Mouse (Mus musculus) erythroblast, embryonic 14.5 days (primary cell): Measurements from ENCODE around the gene Mmp12. TPM values are rescaled to one million over a fixed set of nuclear protein-coding genes. Genes with fewer than 3 reads are reported as not detected.
"Not testable (repeated sequence)": the region's sequence is repeated elsewhere in the genome, so short reads cannot be mapped to it uniquely, and the experiment has no call there.

ENCODE experiments used
- H3K27me3 ChIP-seq: 2 replicates; pipeline ENCODE4 v1.6.1; 2012; ENCODE audit warnings: inconsistent platforms; ENCODE audit not compliant: control insufficient read depth
- H3K36me3 ChIP-seq: 2 replicates; pipeline ENCODE4 v1.6.1; 2012; ENCODE audit warnings: mild to moderate bottlenecking, inconsistent platforms; ENCODE audit not compliant: control insufficient read depth
- H3K4me1 ChIP-seq: 2 replicates; pipeline ENCODE4 v1.6.1; 2012; ENCODE audit warnings: inconsistent platforms; ENCODE audit not compliant: control insufficient read depth
- H3K4me3 ChIP-seq: replicated peaks from 2 replicates; pipeline ENCODE3; 2012; ENCODE audit warnings: moderate library complexity, mild to moderate bottlenecking, inconsistent platforms
- H3K9me3 ChIP-seq: 2 replicates; pipeline ENCODE4 v1.6.1; 2012; ENCODE audit warnings: low read length, inconsistent platforms, mixed read lengths; ENCODE audit not compliant: control insufficient read depth
- GATA1 ChIP-seq: IDR thresholded peaks from 2 replicates; pipeline ENCODE4 v1.6.1; 2012; ENCODE audit warnings: low read length, inconsistent platforms, mixed read lengths
- TAL1 ChIP-seq: IDR thresholded peaks from 3 replicates; pipeline ENCODE4 v1.6.1; 2012; ENCODE audit warnings: low read length, inconsistent platforms, mixed read lengths
- polyA plus RNA-seq: library from polyadenylated mRNA; stranded (reverse); fragments of >175 nt; gene quantifications from 2 replicates; pipeline ENCODE4 v1.2.3, GENCODE M21; 2012

The Mmp12 gene
- not detected in 2 replicates for polyA plus RNA-seq

DNA sequence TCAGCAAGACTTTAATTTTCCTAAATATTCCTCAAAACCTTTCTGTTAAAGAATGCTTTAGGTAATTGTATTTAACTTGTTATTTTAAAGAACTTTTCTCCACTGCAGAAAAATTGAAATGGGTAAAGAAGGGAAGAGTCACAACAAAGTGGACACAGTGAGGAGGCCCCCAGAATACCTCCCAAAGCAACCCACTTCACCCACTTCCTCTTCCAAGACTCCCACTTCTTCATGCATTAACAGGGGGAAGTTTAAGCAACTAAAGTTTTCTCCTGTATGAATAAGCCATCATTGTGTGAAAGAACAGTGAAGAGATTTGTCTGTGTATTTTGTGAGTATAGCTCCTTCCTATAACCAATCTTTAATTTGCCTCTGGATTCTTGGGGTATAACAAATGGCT is at the start of gene Mmp12:
Gene Mmp12 (plus strand): TSS at position 275 of the 400 bp plus-strand sequence.
- no peaks in the 10 kb centered on the region for H3K9me3 ChIP-seq
- no peaks in the 10 kb centered on the region for H3K4me1 ChIP-seq
- H3K4me3 ChIP-seq, result no peak within 1 kb of the TSS
- no peaks in the 10 kb centered on the region for H3K27me3 ChIP-seq
- no peaks in the 10 kb centered on the region for H3K36me3 ChIP-seq
- TF ChIP-seq TAL1 (no peak), GATA1 (no peak)

DNA sequence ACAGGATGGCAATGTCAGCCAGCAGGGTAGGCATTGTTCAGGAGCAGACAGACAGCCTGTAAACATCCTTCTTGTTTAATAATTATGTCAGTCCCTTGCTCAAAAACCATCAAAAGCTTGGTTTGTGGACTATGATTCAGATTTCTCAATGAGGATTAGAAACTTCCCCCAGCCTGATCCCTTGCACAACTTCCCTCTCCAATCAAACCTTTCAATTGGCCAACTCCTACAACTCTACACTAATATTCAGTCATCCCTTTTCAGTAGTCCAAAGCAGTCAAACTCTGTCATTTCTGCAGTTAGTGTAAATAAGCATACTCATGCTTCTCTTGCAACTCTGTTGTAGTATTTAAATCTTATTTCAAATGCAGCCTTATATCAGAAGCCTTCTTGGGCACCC is 12.3 kb upstream of the Mmp12 start:
- Histone ChIP-seq H3K27me3 (no peaks in the 10 kb centered on the region), H3K4me3 (no peak overlapping the region), H3K4me1 (no peaks in the 10 kb centered on the region), H3K9me3 (no peaks in the 10 kb centered on the region), H3K36me3 (no peaks in the 10 kb centered on the region)
- TF ChIP-seq TAL1, result no peak
- no peak for TF ChIP-seq GATA1

DNA sequence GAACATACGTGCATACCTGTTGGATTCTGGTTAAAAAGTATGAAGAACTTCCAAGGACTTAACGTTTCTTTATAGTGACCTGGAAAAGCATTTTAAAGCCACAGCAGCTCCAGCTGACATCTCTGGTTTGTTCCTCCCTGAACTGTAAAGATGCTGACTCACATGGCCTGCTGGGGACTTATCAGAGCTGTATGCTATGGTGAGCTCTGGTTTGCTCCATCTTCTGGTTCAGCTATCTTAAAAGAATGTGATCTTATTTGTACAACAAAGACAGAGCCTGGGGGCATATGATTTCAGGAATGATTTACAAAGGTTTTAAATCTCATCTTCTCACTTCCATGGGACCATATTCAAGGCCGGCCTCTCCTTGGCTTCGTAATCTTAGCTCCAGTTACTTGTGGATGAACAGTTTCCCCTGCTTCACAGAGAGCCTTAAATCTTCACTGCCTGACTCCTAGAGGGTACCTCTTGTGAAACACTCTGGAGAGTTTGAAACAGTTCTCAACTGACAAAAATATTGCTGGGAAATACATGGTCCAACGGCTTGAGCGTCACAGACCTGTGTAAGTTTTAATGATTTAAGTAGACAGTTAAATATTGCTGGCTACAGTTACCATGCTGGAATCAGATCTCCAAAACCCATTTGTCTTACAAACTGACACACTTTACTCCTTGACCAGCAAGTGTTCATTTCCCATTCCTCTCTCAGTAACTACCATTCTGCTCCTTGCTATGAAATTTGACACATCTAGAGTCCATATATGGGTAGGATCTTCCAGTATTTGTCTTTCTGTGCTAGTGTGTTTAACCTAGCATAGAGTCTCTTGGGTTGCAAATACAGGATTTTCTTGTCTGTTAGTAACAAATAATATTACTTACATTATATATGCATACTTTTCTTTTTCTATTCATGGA is 8.2 kb upstream of the Mmp12 start:
- Histone ChIP-seq H3K4me3 (no peak overlapping the region), H3K4me1 (no peaks in the 10 kb centered on the region), H3K36me3 (no peaks in the 10 kb centered on the region), H3K27me3 (no peaks in the 10 kb centered on the region), H3K9me3 (no peaks in the 10 kb centered on the region)
- TF ChIP-seq TAL1 (no peak), GATA1 (no peak)

GRCm38 (mm10) chr9:7336740-7337483 is 7.3 kb upstream of the Mmp12 start:
- no peaks in the 10 kb centered on the region for H3K9me3 ChIP-seq
- TF ChIP-seq GATA1, result no peak
- no peak for TF ChIP-seq TAL1
- no peaks in the 10 kb centered on the region for H3K36me3 ChIP-seq
- no peaks in the 10 kb centered on the region for H3K4me1 ChIP-seq
- no peaks in the 10 kb centered on the region for H3K27me3 ChIP-seq
- H3K4me3 ChIP-seq, result no peak overlapping the region

- H3K27me3 ChIP-seq, result no peaks in the 10 kb centered on the region
- H3K9me3 ChIP-seq, result no peaks in the 10 kb centered on the region
- no peak overlapping the region for H3K4me3 ChIP-seq
- TF ChIP-seq GATA1 (no peak), TAL1 (no peak)
- no peaks in the 10 kb centered on the region for H3K36me3 ChIP-seq
- H3K4me1 ChIP-seq, result no peaks in the 10 kb centered on the region
Measured at GRCm38 (mm10) chr9:7345513-7345912, 1.3 kb downstream of the Mmp12 start.

DNA sequence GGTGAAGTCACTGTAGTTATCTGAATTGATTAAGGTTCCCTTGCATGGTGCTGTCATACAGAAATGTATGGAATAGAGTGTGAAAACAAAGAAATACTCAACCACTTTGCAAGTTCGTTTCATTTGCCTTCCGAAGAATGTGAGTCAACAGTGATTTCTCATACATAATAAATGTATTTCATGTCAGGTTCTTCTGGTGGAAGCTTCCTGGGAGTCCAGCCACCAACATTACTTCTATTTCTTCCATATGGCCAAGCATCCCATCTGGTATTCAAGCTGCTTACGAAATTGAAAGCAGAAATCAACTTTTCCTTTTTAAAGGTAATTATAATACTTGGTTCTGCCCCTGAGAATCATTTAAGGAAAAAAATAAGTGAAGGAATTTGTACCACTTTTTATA is 10.4 kb downstream of the Mmp12 start:
- no peaks in the 10 kb centered on the region for H3K27me3 ChIP-seq
- no peaks in the 10 kb centered on the region for H3K4me1 ChIP-seq
- no peak overlapping the region for H3K4me3 ChIP-seq
- H3K36me3 ChIP-seq, result no peaks in the 10 kb centered on the region
- TF ChIP-seq TAL1 (no peak), GATA1 (no peak)
- no peaks in the 10 kb centered on the region for H3K9me3 ChIP-seq

DNA sequence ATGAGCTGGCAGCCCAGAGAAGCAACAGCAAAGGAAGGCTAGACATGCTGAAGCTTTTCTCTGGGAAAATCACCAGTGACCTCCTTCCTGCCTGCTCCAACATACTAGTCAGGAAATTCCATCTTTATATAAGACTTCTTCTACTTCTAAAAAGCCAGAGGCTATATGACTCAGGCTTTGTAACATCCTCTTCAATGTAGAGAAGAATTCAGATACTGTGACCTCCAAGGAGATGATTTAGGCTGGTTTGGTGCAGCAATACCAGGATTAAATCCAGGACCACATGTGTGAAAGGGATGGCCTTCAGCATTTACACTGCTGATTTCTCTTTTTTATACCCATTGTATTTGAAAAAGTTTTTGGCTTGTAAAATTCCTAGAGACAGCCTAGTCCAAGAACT is 43.8 kb downstream of the Mmp12 start, which contains the start of gene Mmp1b:
Gene Mmp1b (minus strand): TSS at position 101 of the 400 bp plus-strand sequence.
- no peaks in the 10 kb centered on the region for H3K4me1 ChIP-seq
- no peaks in the 10 kb centered on the region for H3K27me3 ChIP-seq
- TF ChIP-seq GATA1 (no peak), TAL1 (no peak)
- no peaks in the 10 kb centered on the region for H3K36me3 ChIP-seq
- H3K4me3 ChIP-seq, result no peak within 1 kb of the TSS
- no peaks in the 10 kb centered on the region; the same call in 1 of the 2 replicates for H3K9me3 ChIP-seq

GRCm38 (mm10) chr9:7396556-7396955 is 52.4 kb downstream of the Mmp12 start:
- not testable (repeated sequence) for H3K9me3 ChIP-seq, H3K4me1 ChIP-seq, H3K36me3 ChIP-seq, H3K27me3 ChIP-seq, H3K4me3 ChIP-seq

Other genes starting within 250 kb of the Mmp12 start
- gene Dync2h1, start 159.9 kb upstream of the Mmp12 start, polyA plus RNA-seq, result 0.03 TPM in 1 of 2 replicates, not detected in the other
- gene Dcun1d5, start 159.9 kb upstream of the Mmp12 start, polyA plus RNA-seq, result 6.6 and 10.5 TPM in 2 replicates
- not detected in 2 replicates for gene Mmp13, start 71.9 kb upstream of the Mmp12 start, polyA plus RNA-seq
- not detected in 2 replicates for gene Mmp1b, start 43.7 kb downstream of the Mmp12 start, polyA plus RNA-seq
- gene Mmp3, start 101.4 kb downstream of the Mmp12 start, polyA plus RNA-seq, result not detected in 2 replicates
- gene Mmp10, start 158.0 kb downstream of the Mmp12 start, polyA plus RNA-seq, result not detected in 2 replicates
- gene Mmp8, start 214.1 kb downstream of the Mmp12 start, polyA plus RNA-seq, result not detected in 2 replicates
- not detected in 2 replicates for gene Mmp27, start 227.0 kb downstream of the Mmp12 start, polyA plus RNA-seq